In genomic region chr16:88087280-88087679, GRCm38 (mm10) we compare ENCODE assay signal across 19 mouse cellular contexts.
DNase-seq lines count a peak whose midpoint lies in the region; ATAC-seq lines count a peak whose summit lies in the region.
"Had no signal": no experiment of that assay in that cellular context is flagged by ENCODE, and none has a peak within 500 bp of the region (broad histone marks: within the 10 kb centered on the region; RNA-seq: fewer than 3 reads in every experiment).

No protein-coding gene starts in this region.

- no peak for ATAC-seq in megakaryocyte, adult 5-6 weeks (ENCODE audit: poor library complexity, severe bottlenecking)
- peak; percentile 77 for ATAC-seq in hindbrain, embryonic 16.5 days
- ATAC-seq: activated CD4-positive, CD25-positive, alpha-beta regulatory T cell, adult 4 months had no signal

- H3K27me3 ChIP-seq in megakaryocyte, embryonic 14.5 days (replicated peaks) = no peaks in the 10 kb centered on the region
- H3K27me3 ChIP-seq in hindbrain, embryonic 16.5 days (replicated peaks; ENCODE audit: control insufficient read depth, insufficient read depth, low read length) = no peaks in the 10 kb centered on the region
- H3K27me3 ChIP-seq: embryonic facial prominence, embryonic 15.5 days; heart, embryonic 15.5 days; limb, embryonic 12.5 days had no signal

- 39% methylated on average over 7 of the region's 7 CpGs for WGBS in hindbrain, embryonic 16.5 days

- H3K4me2 ChIP-seq in hindbrain, embryonic 16.5 days (ENCODE audit: low read length) = no peak overlapping the region
- H3K4me2 ChIP-seq: embryonic facial prominence, embryonic 15.5 days; heart, embryonic 15.5 days; limb, embryonic 12.5 days had no signal

- H3K9me3 ChIP-seq in megakaryocyte, embryonic 14.5 days = peaks cover 29% of the 10 kb centered on the region
- no peaks in the 10 kb centered on the region for H3K9me3 ChIP-seq in hindbrain, embryonic 16.5 days (ENCODE audit: control insufficient read depth, low read length)
- H3K9me3 ChIP-seq: embryonic facial prominence, embryonic 15.5 days; heart, embryonic 15.5 days; limb, embryonic 12.5 days had no signal

- H3K9ac ChIP-seq in hindbrain, embryonic 16.5 days (ENCODE audit: low read depth, low read length) = no peak overlapping the region
- H3K9ac ChIP-seq: embryonic facial prominence, embryonic 15.5 days; heart, embryonic 15.5 days; limb, embryonic 12.5 days; liver, embryonic 14.5 days had no signal

- H3K27ac ChIP-seq in hindbrain, embryonic 16.5 days (ENCODE audit: low read depth, low read length) = no peak overlapping the region
- H3K27ac ChIP-seq: embryonic facial prominence, embryonic 15.5 days; heart, embryonic 15.5 days; limb, embryonic 12.5 days; liver, embryonic 14.5 days had no signal

- no peaks in the 10 kb centered on the region for H3K36me3 ChIP-seq in megakaryocyte, embryonic 14.5 days (replicated peaks; ENCODE audit: low read length)
- H3K36me3 ChIP-seq in hindbrain, embryonic 16.5 days (ENCODE audit: control insufficient read depth, insufficient read depth, low read length) = no peaks in the 10 kb centered on the region
- H3K36me3 ChIP-seq: embryonic facial prominence, embryonic 15.5 days; heart, embryonic 15.5 days; limb, embryonic 12.5 days had no signal

- H3K4me3 ChIP-seq in megakaryocyte, embryonic 14.5 days (replicated peaks) = peak overlapping the region; percentile 9
- H3K4me3 ChIP-seq in hindbrain, embryonic 16.5 days (ENCODE audit: low read length) = no peak overlapping the region
- H3K4me3 ChIP-seq: embryonic facial prominence, embryonic 15.5 days; heart, embryonic 15.5 days; limb, embryonic 12.5 days had no signal

- peak; percentile 38 to 62 for DNase-seq in cerebellum, postnatal 14 days
- DNase-seq in cerebellum, adult 11-12 months = no peak
- peak; percentile 30 for DNase-seq in brain, adult 2 months (ENCODE audit: low read depth, low spot score)
- DNase-seq in kidney, adult 18-20 months = no peak
- DNase-seq in layer of hippocampus, adult 9-11 months = no peak
- DNase-seq: heart, adult 11 months; kidney, adult 9 months; layer of hippocampus, postnatal 36 days; lung, postnatal 10 days; right cerebral cortex, adult 18-20 months; thymus, postnatal 4 days had no signal

- no peaks in the 10 kb centered on the region for H3K4me1 ChIP-seq in megakaryocyte, embryonic 14.5 days
- H3K4me1 ChIP-seq in hindbrain, embryonic 16.5 days (ENCODE audit: control insufficient read depth, insufficient read depth, low read depth, low read length) = peaks cover 4% of the 10 kb centered on the region
- H3K4me1 ChIP-seq: embryonic facial prominence, embryonic 15.5 days; heart, embryonic 15.5 days; limb, embryonic 12.5 days had no signal

Comparison
In these comparisons a context has a peak if more than half of its experiments do, and no peak if none do; other contexts are left out.
1. DNase-seq: peak in cerebellum, postnatal 14 days (2 of 2) and brain, adult 2 months (single experiment); none in cerebellum, adult 11-12 months (single experiment), kidney, adult 18-20 months (single experiment) and layer of hippocampus, adult 9-11 months (single experiment).